Mouse (Mus musculus): ENCODE results near the gene Sun5. TPM values are rescaled to one million over a fixed set of nuclear protein-coding genes. Genes with fewer than 3 reads are reported as not detected.

Gene Sun5
- not detected for polyA plus RNA-seq (2017; shearing (Covaris generic))

GRCm38 (mm10) chr2:153870984-153871383 lies at the start of gene Sun5:
Sun5 (minus strand) TSS chr2:153871084.

GRCm38 (mm10) chr2:153917930-153918329 lies 47.0 kb upstream of the Sun5 start, which contains the start of gene Bpifb3:
Bpifb3 (plus strand) TSS chr2:153918230.

GRCm38 (mm10) chr2:153900088-153900487 lies 29.2 kb upstream of the Sun5 start, which contains the start of gene Bpifb6:
Bpifb6 (plus strand) TSS chr2:153900388.

GRCm38 (mm10) chr2:153874745-153875144 lies 3.9 kb upstream of the Sun5 start, which contains the start of gene Bpifb2:
Bpifb2 (plus strand) TSS chr2:153875045.

Other genes starting within 250 kb of the Sun5 start
- gene Commd7, start 238.3 kb downstream of the Sun5 start, polyA plus RNA-seq (2017; shearing (Covaris generic)): 69.3 TPM
- gene Dnmt3b, start 221.6 kb downstream of the Sun5 start, polyA plus RNA-seq (2017; shearing (Covaris generic)): 4.7 TPM
- 0.21 TPM for gene Dnmt3c, start 174.4 kb downstream of the Sun5 start, polyA plus RNA-seq (2017; shearing (Covaris generic))
- 219 TPM for gene Mapre1, start 129.8 kb downstream of the Sun5 start, polyA plus RNA-seq (2017; shearing (Covaris generic))
- gene Efcab8, start 91.2 kb downstream of the Sun5 start, polyA plus RNA-seq (2017; shearing (Covaris generic)): not detected
- gene Bpifb2, start 4.0 kb upstream of the Sun5 start, polyA plus RNA-seq (2017; shearing (Covaris generic)): not detected
- gene Bpifb6, start 29.3 kb upstream of the Sun5 start, polyA plus RNA-seq (2017; shearing (Covaris generic)): not detected
- not detected for gene Bpifb3, start 47.1 kb upstream of the Sun5 start, polyA plus RNA-seq (2017; shearing (Covaris generic))
- not detected for gene Bpifb4, start 67.1 kb upstream of the Sun5 start, polyA plus RNA-seq (2017; shearing (Covaris generic))
- not detected for gene Bpifa6, start 103.9 kb upstream of the Sun5 start, polyA plus RNA-seq (2017; shearing (Covaris generic))
- gene Bpifa2, start 137.2 kb upstream of the Sun5 start, polyA plus RNA-seq (2017; shearing (Covaris generic)): not detected

All from effector memory CD4-positive, alpha-beta T cell, adult 7 months (primary cell).